Mouse (Mus musculus) hindbrain, embryonic 10.5 days (tissue): ENCODE measurements at regions not wholly inside any gene's neighbourhood (a gene's known extent, or its start where the extent isn't known, plus 50 kb on each side); places are given as distances from the start of the nearest gene placed in this dataset.

ENCODE experiments used
- DNase-seq: peaks from one replicate; pipeline ENCODE4 v3.0.0-alpha.2; 2017; ENCODE audit warnings: low spot score
- H3K27ac ChIP-seq: fragments of 300-500 bp; sonication (generic); 2 replicates; pipeline ENCODE4 v1.5.1; 2016; ENCODE audit warnings: mild to moderate bottlenecking, moderate library complexity
- H3K27me3 ChIP-seq: fragments of 300-500 bp; sonication (generic); 2 replicates; pipeline ENCODE4 v1.6.1; 2016; ENCODE audit warnings: mild to moderate bottlenecking; ENCODE audit not compliant: poor library complexity, insufficient read depth, severe bottlenecking
- H3K36me3 ChIP-seq: fragments of 300-500 bp; sonication (generic); 2 replicates; pipeline ENCODE4 v1.6.1; 2016; ENCODE audit warnings: mild to moderate bottlenecking, moderate library complexity
- H3K4me1 ChIP-seq: fragments of 300-500 bp; sonication (generic); replicated peaks from 2 replicates; pipeline ENCODE4 v1.6.1; 2016; ENCODE audit warnings: mild to moderate bottlenecking
- H3K4me3 ChIP-seq: fragments of 300-500 bp; sonication (generic); 2 replicates; pipeline ENCODE4 v1.5.1; 2016; ENCODE audit warnings: mild to moderate bottlenecking, moderate library complexity
- H3K9me3 ChIP-seq: fragments of 300-500 bp; sonication (generic); 2 replicates; pipeline ENCODE4 v1.6.1; 2016; ENCODE audit warnings: mild to moderate bottlenecking, moderate library complexity
- WGBS: fragments of 180-500 bp; shearing (Covaris S2); methylation state at CpG from one replicate; pipeline ENCODE4 v1.1.7; 2016; 5-methylcytosine and 5-hydroxymethylcytosine counted together

- WGBS: 84% methylated on average over 2 of the region's 2 CpGs
Measured at GRCm38 (mm10) chr6:66347356-66347755, 187.8 kb upstream of the Mad2l1 start.

GRCm38 (mm10) chr6:66361130-66361529 is 174.1 kb upstream of the Mad2l1 start:
- Histone ChIP-seq H3K27me3 (no peaks in the 10 kb centered on the region), H3K4me3 (no peak overlapping the region), H3K9me3 (no peaks in the 10 kb centered on the region), H3K36me3 (no peaks in the 10 kb centered on the region), H3K4me1 (no peaks in the 10 kb centered on the region), H3K27ac (no peak overlapping the region)
- 68% methylated on average over 3 of the region's 3 CpGs for WGBS
- no peak for DNase-seq

More at GRCm38 (mm10) chr6:66347356-66347755, 187.8 kb upstream of the Mad2l1 start:
- Histone ChIP-seq H3K27ac (no peak overlapping the region), H3K4me1 (no peaks in the 10 kb centered on the region), H3K27me3 (no peaks in the 10 kb centered on the region), H3K9me3 (no peaks in the 10 kb centered on the region), H3K36me3 (no peaks in the 10 kb centered on the region), H3K4me3 (no peak overlapping the region)
- no peak for DNase-seq

- no peaks in the 10 kb centered on the region for H3K36me3 ChIP-seq
- H3K27me3 ChIP-seq: no peaks in the 10 kb centered on the region
- no peaks in the 10 kb centered on the region for H3K4me1 ChIP-seq
- H3K4me3 ChIP-seq: no peak overlapping the region
- no peak overlapping the region for H3K27ac ChIP-seq
- no peak for DNase-seq
- H3K9me3 ChIP-seq: no peaks in the 10 kb centered on the region
Measured at GRCm38 (mm10) chr6:66367263-66367662, 167.9 kb upstream of the Mad2l1 start.

GRCm38 (mm10) chr6:66381279-66381934 is 153.8 kb upstream of the Mad2l1 start:
- no peaks in the 10 kb centered on the region for H3K4me1 ChIP-seq
- H3K9me3 ChIP-seq: no peaks in the 10 kb centered on the region
- H3K27ac ChIP-seq: no peak overlapping the region
- WGBS: 52% methylated on average over 1 of the region's 1 CpGs
- H3K27me3 ChIP-seq: no peaks in the 10 kb centered on the region
- H3K36me3 ChIP-seq: no peaks in the 10 kb centered on the region
- DNase-seq: no peak
- H3K4me3 ChIP-seq: no peak overlapping the region

GRCm38 (mm10) chr6:66382347-66383010 is 152.7 kb upstream of the Mad2l1 start:
- H3K4me1 ChIP-seq: no peaks in the 10 kb centered on the region
- H3K4me3 ChIP-seq: no peak overlapping the region
- H3K36me3 ChIP-seq: no peaks in the 10 kb centered on the region
- H3K27ac ChIP-seq: no peak overlapping the region
- no peaks in the 10 kb centered on the region for H3K9me3 ChIP-seq
- WGBS: 91% methylated on average over 2 of the region's 2 CpGs
- DNase-seq: no peak
- no peaks in the 10 kb centered on the region for H3K27me3 ChIP-seq

- no peaks in the 10 kb centered on the region for H3K36me3 ChIP-seq
- H3K27ac ChIP-seq: 0 out of 2 replicates have a peak overlapping the region, but pooled peaks have one; percentile 35
- WGBS: 89% methylated on average over 4 of the region's 4 CpGs
- no peaks in the 10 kb centered on the region for H3K9me3 ChIP-seq
- peaks cover 28% of the 10 kb centered on the region for H3K4me1 ChIP-seq
- no peaks in the 10 kb centered on the region for H3K27me3 ChIP-seq
- no peak for DNase-seq
- no peak overlapping the region for H3K4me3 ChIP-seq
Measured at GRCm38 (mm10) chr6:66395147-66395546, 140.0 kb upstream of the Mad2l1 start.

- WGBS: 84% methylated on average over 8 of the region's 8 CpGs
- no peaks in the 10 kb centered on the region for H3K9me3 ChIP-seq
- no peak overlapping the region for H3K27ac ChIP-seq
- no peaks in the 10 kb centered on the region for H3K36me3 ChIP-seq
- H3K4me3 ChIP-seq: no peak overlapping the region
- H3K27me3 ChIP-seq: no peaks in the 10 kb centered on the region
- peaks cover 45% of the 10 kb centered on the region for H3K4me1 ChIP-seq
- DNase-seq: no peak
Measured at GRCm38 (mm10) chr6:66397411-66397810, 137.8 kb upstream of the Mad2l1 start.

- H3K36me3 ChIP-seq: no peaks in the 10 kb centered on the region
- peaks cover 45% of the 10 kb centered on the region for H3K4me1 ChIP-seq
- no peaks in the 10 kb centered on the region for H3K9me3 ChIP-seq
- DNase-seq: no peak
- no peaks in the 10 kb centered on the region for H3K27me3 ChIP-seq
- peak overlapping the region; percentile 74 for H3K27ac ChIP-seq
- H3K4me3 ChIP-seq: no peak overlapping the region
- 49% methylated on average over 3 of the region's 3 CpGs for WGBS
Measured at GRCm38 (mm10) chr6:66398674-66399073, 136.5 kb upstream of the Mad2l1 start.

- Histone ChIP-seq H3K27ac (peak overlapping the region; percentile 74), H3K4me3 (no peak overlapping the region)
- 18% methylated on average over 4 of the region's 4 CpGs for WGBS
Measured at GRCm38 (mm10) chr6:66399091-66399755, 136.0 kb upstream of the Mad2l1 start.

GRCm38 (mm10) chr6:66401468-66401867 is 133.7 kb upstream of the Mad2l1 start:
- Histone ChIP-seq H3K4me3 (no peak overlapping the region), H3K27me3 (no peaks in the 10 kb centered on the region), H3K9me3 (no peaks in the 10 kb centered on the region), H3K36me3 (no peaks in the 10 kb centered on the region), H3K4me1 (peaks cover 42% of the 10 kb centered on the region), H3K27ac (peak overlapping the region; percentile 84)
- 34% methylated on average over 5 of the region's 5 CpGs for WGBS
- peak; percentile 4 for DNase-seq

More at GRCm38 (mm10) chr6:66399091-66399755, 136.0 kb upstream of the Mad2l1 start:
- no peaks in the 10 kb centered on the region for H3K9me3 ChIP-seq
- H3K27me3 ChIP-seq: no peaks in the 10 kb centered on the region
- peak; percentile 80 for DNase-seq
- H3K4me1 ChIP-seq: peaks cover 45% of the 10 kb centered on the region
- H3K36me3 ChIP-seq: no peaks in the 10 kb centered on the region

GRCm38 (mm10) chr6:66401868-66402440 is 133.2 kb upstream of the Mad2l1 start:
- peak overlapping the region; percentile 84 for H3K27ac ChIP-seq
- peak; percentile 7 for DNase-seq

GRCm38 (mm10) chr6:66414822-66415221 is 120.4 kb upstream of the Mad2l1 start:
- Histone ChIP-seq H3K36me3 (no peaks in the 10 kb centered on the region), H3K27me3 (no peaks in the 10 kb centered on the region), H3K9me3 (no peaks in the 10 kb centered on the region), H3K27ac (peak overlapping the region; percentile 45; the same call in 1 of the 2 replicates), H3K4me1 (peaks cover 11% of the 10 kb centered on the region), H3K4me3 (no peak overlapping the region)
- peak; percentile 35 for DNase-seq
- WGBS: 39% methylated on average over 4 of the region's 4 CpGs

More at GRCm38 (mm10) chr6:66401868-66402440, 133.2 kb upstream of the Mad2l1 start:
- H3K9me3 ChIP-seq: no peaks in the 10 kb centered on the region
- WGBS: 32% methylated on average over 5 of the region's 5 CpGs
- H3K27me3 ChIP-seq: no peaks in the 10 kb centered on the region
- peaks cover 42% of the 10 kb centered on the region for H3K4me1 ChIP-seq
- H3K4me3 ChIP-seq: no peak overlapping the region
- no peaks in the 10 kb centered on the region for H3K36me3 ChIP-seq
